Mouse (Mus musculus): ENCODE data around the gene Rad51b. TPM values are rescaled to one million over a fixed set of nuclear protein-coding genes. Genes with fewer than 3 reads are reported as not detected.

Gene Rad51b
- polyA plus RNA-seq, 1 experiment from 2014 or later = 4.3 TPM

- no peak for ATAC-seq (ENCODE audit: insufficient read depth)
- no peak overlapping the region for H3K4me3 ChIP-seq (replicated peaks)
- H3K27ac ChIP-seq (replicated peaks) = no peak overlapping the region
- WGBS (ENCODE audit: insufficient replicate concordance) = 69% methylated on average over 12 of the region's 12 CpGs
- H3K4me2 ChIP-seq = no peak overlapping the region
- no peaks in the 10 kb centered on the region for H3K27me3 ChIP-seq
- H3K9me3 ChIP-seq (replicated peaks) = no peaks in the 10 kb centered on the region
- no peak overlapping the region for H3K9ac ChIP-seq
- no peaks in the 10 kb centered on the region for H3K4me1 ChIP-seq (replicated peaks)
- H3K36me3 ChIP-seq (replicated peaks) = no peaks in the 10 kb centered on the region
Observed at GRCm38 (mm10) chr12:79455061-79455847, 158.2 kb downstream of the Rad51b start.

- Histone ChIP-seq H3K4me3 (replicated peaks) (no peak overlapping the region), H3K9me3 (replicated peaks) (no peaks in the 10 kb centered on the region), H3K36me3 (replicated peaks) (no peaks in the 10 kb centered on the region), H3K4me2 (no peak overlapping the region), H3K27ac (replicated peaks) (no peak overlapping the region), H3K9ac (no peak overlapping the region), H3K4me1 (replicated peaks) (no peaks in the 10 kb centered on the region), H3K27me3 (no peaks in the 10 kb centered on the region)
- ATAC-seq (ENCODE audit: insufficient read depth) = no peak
- WGBS (ENCODE audit: insufficient replicate concordance) = 50% methylated on average over 3 of the region's 3 CpGs
Observed at GRCm38 (mm10) chr12:79455848-79456164, 158.7 kb downstream of the Rad51b start.

DNA sequence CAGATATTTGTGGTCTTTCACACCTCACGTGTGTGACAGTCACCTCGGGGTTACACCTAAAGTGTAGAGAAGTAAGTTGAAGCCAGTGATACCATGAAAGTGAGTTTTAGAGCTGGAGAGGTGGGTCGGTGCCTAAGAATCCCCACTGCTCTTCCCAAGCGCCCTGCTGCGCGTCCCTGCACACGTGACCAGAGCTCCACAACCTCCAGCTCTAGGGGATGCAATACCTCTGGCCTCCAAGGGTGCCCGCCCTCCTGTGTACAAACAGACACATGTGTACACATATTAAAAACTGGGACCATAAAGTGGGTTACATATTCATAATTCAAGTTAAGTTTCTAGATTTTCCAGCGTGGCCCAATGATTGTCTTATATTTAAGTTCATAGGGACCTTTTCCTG, 159.2 kb downstream of the Rad51b start:
- Histone ChIP-seq H3K9ac (no peak overlapping the region), H3K9me3 (replicated peaks) (no peaks in the 10 kb centered on the region), H3K4me1 (replicated peaks) (no peaks in the 10 kb centered on the region), H3K27ac (replicated peaks) (no peak overlapping the region), H3K36me3 (replicated peaks) (no peaks in the 10 kb centered on the region), H3K4me3 (replicated peaks) (no peak overlapping the region), H3K27me3 (no peaks in the 10 kb centered on the region), H3K4me2 (no peak overlapping the region)
- 70% methylated on average over 9 of the region's 9 CpGs for WGBS (ENCODE audit: insufficient replicate concordance)
- ATAC-seq (ENCODE audit: insufficient read depth) = no peak

- Histone ChIP-seq H3K9ac (no peak overlapping the region), H3K27me3 (no peaks in the 10 kb centered on the region), H3K9me3 (replicated peaks) (no peaks in the 10 kb centered on the region), H3K4me3 (replicated peaks) (no peak overlapping the region), H3K36me3 (replicated peaks) (no peaks in the 10 kb centered on the region), H3K4me1 (replicated peaks) (no peaks in the 10 kb centered on the region), H3K27ac (replicated peaks) (no peak overlapping the region), H3K4me2 (no peak overlapping the region)
- WGBS (ENCODE audit: insufficient replicate concordance) = 50% methylated on average over 3 of the region's 3 CpGs
- ATAC-seq (ENCODE audit: insufficient read depth) = no peak
Observed at GRCm38 (mm10) chr12:79463371-79463770, 166.3 kb downstream of the Rad51b start.

DNA sequence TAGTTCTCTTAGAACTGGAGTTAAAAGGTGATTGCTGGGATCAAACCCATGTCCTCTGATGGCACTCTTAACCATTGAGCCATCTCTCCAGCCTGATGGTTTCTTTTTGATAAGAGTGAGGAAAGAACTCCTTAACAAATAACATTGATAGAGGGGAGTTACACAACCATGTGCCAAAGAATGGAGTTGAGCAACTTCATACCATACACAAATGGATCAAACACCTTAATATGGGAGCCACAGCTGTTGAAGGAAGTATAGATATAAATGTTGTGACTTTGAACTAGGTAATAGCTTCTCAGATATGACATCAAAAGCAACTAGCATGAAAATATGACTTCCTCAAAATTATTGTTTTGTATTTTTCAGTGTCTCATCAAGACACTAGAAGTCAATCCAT, 173.0 kb downstream of the Rad51b start:
- ATAC-seq (ENCODE audit: insufficient read depth) = no peak
- H3K36me3 ChIP-seq (replicated peaks) = no peaks in the 10 kb centered on the region
- H3K4me1 ChIP-seq (replicated peaks) = no peaks in the 10 kb centered on the region
- H3K27me3 ChIP-seq = no peaks in the 10 kb centered on the region
- H3K9ac ChIP-seq = no peak overlapping the region
- no peak overlapping the region for H3K4me2 ChIP-seq
- no peaks in the 10 kb centered on the region for H3K9me3 ChIP-seq (replicated peaks)
- H3K4me3 ChIP-seq (replicated peaks) = no peak overlapping the region
- no peak overlapping the region for H3K27ac ChIP-seq (replicated peaks)

GRCm38 (mm10) chr12:79471868-79472267, 174.8 kb downstream of the Rad51b start:
- Histone ChIP-seq H3K4me1 (replicated peaks) (no peaks in the 10 kb centered on the region), H3K4me2 (no peak overlapping the region), H3K36me3 (replicated peaks) (no peaks in the 10 kb centered on the region), H3K27ac (replicated peaks) (no peak overlapping the region), H3K9ac (no peak overlapping the region), H3K27me3 (no peaks in the 10 kb centered on the region), H3K4me3 (replicated peaks) (no peak overlapping the region), H3K9me3 (replicated peaks) (no peaks in the 10 kb centered on the region)
- ATAC-seq (ENCODE audit: insufficient read depth) = no peak
- 64% methylated on average over 2 of the region's 2 CpGs for WGBS (ENCODE audit: insufficient replicate concordance)

DNA sequence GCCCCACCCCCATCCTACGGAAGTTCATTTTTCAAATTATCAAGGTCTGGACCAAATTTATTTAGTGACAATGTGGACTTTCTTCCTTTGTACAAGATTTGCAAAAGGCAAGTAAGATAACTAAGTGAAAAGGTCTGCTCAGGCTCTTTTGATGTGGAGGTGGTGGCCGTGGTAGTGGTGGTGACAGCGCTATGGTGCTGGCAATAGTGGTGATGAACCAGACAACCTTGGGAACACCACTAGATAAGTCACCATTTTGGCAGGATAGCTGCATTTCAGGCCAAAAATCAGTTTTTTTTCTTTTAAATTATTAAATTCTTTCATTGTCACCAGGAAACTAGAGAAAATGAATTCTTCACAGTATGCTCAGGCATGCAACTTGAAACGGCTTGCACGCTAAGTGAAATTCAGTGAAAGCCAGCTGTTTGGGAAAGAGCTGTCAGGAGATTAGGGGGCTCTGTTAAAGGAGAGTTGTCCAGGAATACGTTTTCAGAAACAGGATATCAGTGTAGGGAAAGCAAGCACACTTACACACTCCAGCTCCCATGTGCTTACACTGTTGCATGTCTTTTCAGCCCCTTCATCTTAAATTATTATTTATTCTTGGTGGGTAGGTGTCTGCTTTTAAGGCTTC, 179.4 kb downstream of the Rad51b start:
- H3K27ac ChIP-seq (replicated peaks) = no peak overlapping the region
- no peak overlapping the region for H3K4me3 ChIP-seq (replicated peaks)
- H3K9ac ChIP-seq = no peak overlapping the region
- no peak for ATAC-seq (ENCODE audit: insufficient read depth)
- no peaks in the 10 kb centered on the region for H3K9me3 ChIP-seq (replicated peaks)
- no peaks in the 10 kb centered on the region for H3K36me3 ChIP-seq (replicated peaks)
- H3K4me2 ChIP-seq = no peak overlapping the region
- WGBS (ENCODE audit: insufficient replicate concordance) = 73% methylated on average over 6 of the region's 6 CpGs
- no peaks in the 10 kb centered on the region for H3K4me1 ChIP-seq (replicated peaks)
- no peaks in the 10 kb centered on the region for H3K27me3 ChIP-seq

DNA sequence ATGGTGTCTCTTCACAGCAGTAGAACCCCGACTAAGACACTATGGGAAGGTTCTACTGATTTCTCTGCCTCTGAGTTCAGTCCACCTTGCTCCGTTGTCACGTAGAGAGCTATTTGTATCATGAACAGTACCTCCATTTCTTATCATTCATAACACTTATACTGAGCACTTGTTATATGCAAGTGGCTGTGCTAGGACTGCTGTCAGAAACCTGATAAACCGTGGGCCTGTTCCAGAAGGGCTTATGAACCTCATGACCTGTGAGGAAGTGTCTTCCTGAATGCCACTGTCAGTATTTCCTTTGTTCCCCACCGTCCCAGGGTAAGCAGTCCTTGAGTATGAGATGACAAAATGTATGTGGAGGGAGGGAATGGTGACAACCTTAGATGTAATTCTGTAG, 181.7 kb downstream of the Rad51b start:
- ATAC-seq (ENCODE audit: insufficient read depth) = no peak
- WGBS (ENCODE audit: insufficient replicate concordance) = 61% methylated on average over 5 of the region's 5 CpGs

GRCm38 (mm10) chr12:79485501-79485900, 188.4 kb downstream of the Rad51b start:
- Histone ChIP-seq H3K9ac (no peak overlapping the region), H3K27ac (replicated peaks) (no peak overlapping the region), H3K4me2 (no peak overlapping the region), H3K27me3 (no peaks in the 10 kb centered on the region), H3K4me1 (replicated peaks) (no peaks in the 10 kb centered on the region), H3K36me3 (replicated peaks) (no peaks in the 10 kb centered on the region), H3K4me3 (replicated peaks) (no peak overlapping the region), H3K9me3 (replicated peaks) (no peaks in the 10 kb centered on the region)
- no peak for ATAC-seq (ENCODE audit: insufficient read depth)
- 75% methylated on average over 4 of the region's 4 CpGs for WGBS (ENCODE audit: insufficient replicate concordance)

More for the DNA sequence above, 181.7 kb downstream of the Rad51b start:
- Histone ChIP-seq H3K36me3 (replicated peaks) (no peaks in the 10 kb centered on the region), H3K4me1 (replicated peaks) (no peaks in the 10 kb centered on the region), H3K4me2 (no peak overlapping the region), H3K9ac (no peak overlapping the region), H3K27ac (replicated peaks) (no peak overlapping the region), H3K9me3 (replicated peaks) (no peaks in the 10 kb centered on the region), H3K27me3 (no peaks in the 10 kb centered on the region), H3K4me3 (replicated peaks) (no peak overlapping the region)

DNA sequence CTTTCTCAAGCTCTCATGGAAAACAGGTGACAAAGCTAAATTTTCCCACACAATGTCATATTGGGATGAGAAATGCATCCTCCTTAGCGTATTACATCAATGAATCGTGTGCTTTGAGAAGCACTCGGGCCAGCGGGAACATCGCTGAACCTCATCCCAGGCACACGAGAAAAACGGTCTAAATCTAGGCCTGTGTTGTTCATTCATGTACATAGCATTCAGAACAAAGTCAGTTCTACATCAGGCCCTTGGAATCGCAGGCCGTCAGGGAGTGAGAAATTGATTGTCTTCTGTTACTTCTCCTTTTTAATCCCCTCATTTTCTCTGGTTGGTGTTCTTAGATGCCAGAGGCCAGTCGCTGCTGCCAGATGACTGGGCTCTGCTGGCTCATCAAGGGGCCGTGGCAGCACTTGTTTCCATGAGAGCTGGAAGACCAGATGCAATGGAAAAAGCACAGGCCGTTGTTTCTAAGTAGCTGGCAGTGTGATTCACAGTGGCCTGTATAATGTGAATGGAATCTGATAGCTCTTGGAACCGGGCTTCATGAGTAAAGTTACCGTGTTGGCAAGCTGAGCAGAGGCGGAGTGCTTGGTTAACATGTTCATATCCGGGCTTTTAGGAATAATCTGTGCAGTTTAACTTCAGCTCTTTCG, 191.6 kb downstream of the Rad51b start:
- no peak overlapping the region for H3K4me3 ChIP-seq (replicated peaks)
- 78% methylated on average over 17 of the region's 17 CpGs for WGBS (ENCODE audit: insufficient replicate concordance)
- H3K27me3 ChIP-seq = no peaks in the 10 kb centered on the region
- no peak overlapping the region for H3K4me2 ChIP-seq
- H3K4me1 ChIP-seq (replicated peaks) = no peaks in the 10 kb centered on the region
- no peaks in the 10 kb centered on the region for H3K36me3 ChIP-seq (replicated peaks)
- ATAC-seq (ENCODE audit: insufficient read depth) = no peak
- H3K27ac ChIP-seq (replicated peaks) = no peak overlapping the region
- no peaks in the 10 kb centered on the region for H3K9me3 ChIP-seq (replicated peaks)
- no peak overlapping the region for H3K9ac ChIP-seq

DNA sequence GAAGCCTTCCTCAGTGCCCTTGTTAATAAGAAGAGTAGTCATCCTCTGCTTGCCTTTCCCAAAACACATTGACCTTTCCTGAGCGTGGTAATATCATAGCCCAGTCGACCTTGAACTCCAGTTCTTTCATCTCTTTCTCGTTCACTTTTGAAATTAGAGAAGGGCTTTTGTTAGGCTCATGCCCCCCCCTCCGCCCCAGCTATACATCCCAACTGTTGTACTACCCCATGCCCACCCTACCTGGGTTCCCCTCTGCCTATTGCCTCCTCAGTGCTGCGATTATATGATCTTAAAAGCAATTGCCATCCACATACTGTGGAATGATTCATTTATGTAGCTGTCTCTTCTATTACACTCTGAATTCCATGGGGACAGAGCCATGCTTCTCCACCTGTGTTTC, 193.5 kb downstream of the Rad51b start:
- Histone ChIP-seq H3K9ac (no peak overlapping the region), H3K4me3 (replicated peaks) (no peak overlapping the region), H3K9me3 (replicated peaks) (no peaks in the 10 kb centered on the region), H3K4me2 (no peak overlapping the region), H3K27ac (replicated peaks) (no peak overlapping the region), H3K36me3 (replicated peaks) (no peaks in the 10 kb centered on the region), H3K27me3 (no peaks in the 10 kb centered on the region), H3K4me1 (replicated peaks) (no peaks in the 10 kb centered on the region)
- WGBS (ENCODE audit: insufficient replicate concordance) = 65% methylated on average over 5 of the region's 5 CpGs
- no peak for ATAC-seq (ENCODE audit: insufficient read depth)
